Mouse (Mus musculus) liver, embryonic 13.5 days (tissue): ENCODE data around the gene Ucp3. TPM values are rescaled to one million over a fixed set of nuclear protein-coding genes. Genes with fewer than 3 reads are reported as not detected.

Source experiments
- ATAC-seq: fragments of 200-750 bp; cut with Nextera tagmentation; 2 replicates; pipeline ENCODE4 v1.8.0; 2017; ENCODE audit warnings: low read depth, mild to moderate bottlenecking, moderate number of reproducible peaks, moderate library complexity
- DNase-seq: peaks from one replicate; pipeline ENCODE4 v3.0.0; 2022
- H3K27ac ChIP-seq: fragments of 300-500 bp; sonication (generic); 2 replicates; pipeline ENCODE4 v1.5.1; 2015; ENCODE audit warnings: moderate library complexity, mild to moderate bottlenecking, inconsistent platforms
- H3K27me3 ChIP-seq: fragments of 300-500 bp; sonication (generic); 2 replicates; pipeline ENCODE4 v1.6.1; 2015; ENCODE audit warnings: mild to moderate bottlenecking, inconsistent platforms
- H3K36me3 ChIP-seq: fragments of 300-500 bp; sonication (generic); 2 replicates; pipeline ENCODE4 v1.6.1; 2015; ENCODE audit warnings: mild to moderate bottlenecking, inconsistent platforms
- H3K4me1 ChIP-seq: fragments of 300-500 bp; sonication (generic); replicated peaks from 2 replicates; pipeline ENCODE4 v1.6.1; 2015; ENCODE audit warnings: inconsistent platforms
- H3K4me2 ChIP-seq: fragments of 300-500 bp; sonication (generic); 2 replicates; pipeline ENCODE4 v1.6.1; 2015; ENCODE audit warnings: inconsistent platforms, mild to moderate bottlenecking, moderate library complexity
- H3K4me3 ChIP-seq: fragments of 300-500 bp; sonication (generic); replicated peaks from 2 replicates; pipeline ENCODE4 v1.5.1; 2015; ENCODE audit warnings: mild to moderate bottlenecking, inconsistent platforms
- H3K9ac ChIP-seq: fragments of 300-500 bp; sonication (generic); 2 replicates; pipeline ENCODE4 v1.6.1; 2015; ENCODE audit warnings: mild to moderate bottlenecking, inconsistent platforms
- H3K9me3 ChIP-seq: fragments of 300-500 bp; sonication (generic); replicated peaks from 2 replicates; pipeline ENCODE4 v1.6.1; 2016; ENCODE audit warnings: inconsistent platforms
- WGBS: fragments of 180-500 bp; shearing (Covaris S2); methylation state at CpG from one replicate; pipeline ENCODE4 v1.1.7; 2015; ENCODE audit not compliant: insufficient replicate concordance; 5-methylcytosine and 5-hydroxymethylcytosine counted together
- polyA plus RNA-seq: library from polyadenylated mRNA; unstranded; fragments of >200 nt; fragmentation: Nextera tagmentation; extraction: Ambion mirVana; gene quantifications from 2 replicates; pipeline ENCODE4 v1.2.1, GENCODE M21; 2015

Gene Ucp3
- not detected in 2 replicates for polyA plus RNA-seq

DNA sequence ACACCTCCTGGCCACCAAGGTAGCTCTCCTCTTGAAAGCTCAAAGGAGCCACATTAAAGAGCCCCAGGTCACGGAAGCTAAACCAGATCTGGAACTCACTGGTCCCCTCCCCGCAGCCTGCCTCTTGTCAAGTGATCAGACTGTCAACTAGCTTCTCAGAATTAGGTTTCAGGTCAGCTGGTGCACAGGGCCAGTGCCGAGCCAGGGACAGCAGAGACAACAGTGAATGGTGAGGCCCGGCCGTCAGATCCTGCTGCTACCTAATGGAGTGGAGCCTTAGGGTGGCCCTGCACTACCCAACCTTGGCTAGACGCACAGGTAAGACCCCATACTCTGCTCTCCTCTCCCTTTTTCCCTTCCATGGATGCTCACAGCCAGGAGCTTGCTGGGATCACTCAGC is at the start of gene Ucp3:
Gene Ucp3 (plus strand): TSS at position 214 of the 400 bp plus-strand sequence.
- Histone ChIP-seq H3K9ac (no peak within 1 kb of the TSS), H3K27ac (peak within 1 kb of the TSS; percentile 100; the same call in 1 of the 2 replicates), H3K9me3 (no peaks in the 10 kb centered on the region), H3K27me3 (no peaks in the 10 kb centered on the region), H3K36me3 (peaks cover 8% of the 10 kb centered on the region; the same call in 1 of the 2 replicates), H3K4me1 (peaks cover 41% of the 10 kb centered on the region), H3K4me2 (no peak within 1 kb of the TSS), H3K4me3 (no peak within 1 kb of the TSS)
- no peak for DNase-seq
- 81% methylated on average over 6 of the region's 6 CpGs for WGBS
- no peak for ATAC-seq

DNA sequence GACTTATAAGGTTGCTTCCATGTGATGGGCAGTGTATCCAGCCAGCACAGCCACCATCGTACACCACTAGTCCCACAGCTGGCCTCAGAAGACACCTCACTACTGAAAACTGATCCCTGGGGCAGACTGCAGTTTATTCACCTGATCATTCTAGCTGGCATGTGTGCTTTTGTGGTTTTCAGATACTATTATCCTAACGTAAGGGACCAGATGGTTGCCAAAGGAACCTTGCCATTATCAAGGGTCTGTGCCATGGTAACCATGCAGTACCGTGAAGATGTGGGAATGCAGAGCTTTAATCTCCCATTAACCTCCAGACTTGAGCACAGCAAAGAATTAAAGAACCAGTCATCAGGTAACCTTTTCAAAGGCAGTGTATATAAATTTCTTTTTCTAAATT is 47.0 kb upstream of the Ucp3 start:
- H3K27me3 ChIP-seq: no peaks in the 10 kb centered on the region

DNA sequence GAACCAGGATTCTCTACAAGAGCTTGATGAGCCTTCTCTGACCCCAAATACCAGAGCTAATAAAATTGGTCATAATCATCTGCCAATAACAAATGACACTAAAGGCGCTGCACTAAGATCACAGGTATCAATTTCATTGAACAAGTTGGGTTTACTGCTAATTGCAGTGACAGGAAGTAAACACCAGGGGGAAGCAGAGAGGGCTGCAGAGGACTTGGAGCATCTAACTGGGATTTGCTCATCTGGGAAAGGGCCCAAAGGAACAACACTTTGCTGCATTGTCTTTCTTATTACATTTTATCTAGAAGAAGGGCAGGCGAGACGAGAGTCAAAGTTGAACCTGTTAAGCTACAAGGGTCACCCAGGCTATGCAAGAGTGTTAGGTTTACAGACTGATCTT is 43.7 kb upstream of the Ucp3 start:
- no peak overlapping the region for H3K4me3 ChIP-seq
- H3K4me2 ChIP-seq: no peak overlapping the region
- no peak overlapping the region for H3K27ac ChIP-seq
- WGBS: 58% methylated on average over 3 of the region's 3 CpGs
- no peaks in the 10 kb centered on the region for H3K9me3 ChIP-seq
- H3K4me1 ChIP-seq: no peaks in the 10 kb centered on the region
- no peaks in the 10 kb centered on the region for H3K27me3 ChIP-seq
- no peak for ATAC-seq
- peaks cover 84% of the 10 kb centered on the region for H3K36me3 ChIP-seq
- H3K9ac ChIP-seq: no peak overlapping the region
- peak; percentile 43 for DNase-seq

More for the DNA sequence above, 47.0 kb upstream of the Ucp3 start:
- Histone ChIP-seq H3K4me2 (no peak overlapping the region), H3K9me3 (no peaks in the 10 kb centered on the region), H3K4me3 (no peak overlapping the region), H3K4me1 (no peaks in the 10 kb centered on the region), H3K36me3 (peaks cover 78% of the 10 kb centered on the region), H3K9ac (no peak overlapping the region), H3K27ac (no peak overlapping the region)
- WGBS: 79% methylated on average over 3 of the region's 3 CpGs
- DNase-seq (no peak), ATAC-seq (no peak)

DNA sequence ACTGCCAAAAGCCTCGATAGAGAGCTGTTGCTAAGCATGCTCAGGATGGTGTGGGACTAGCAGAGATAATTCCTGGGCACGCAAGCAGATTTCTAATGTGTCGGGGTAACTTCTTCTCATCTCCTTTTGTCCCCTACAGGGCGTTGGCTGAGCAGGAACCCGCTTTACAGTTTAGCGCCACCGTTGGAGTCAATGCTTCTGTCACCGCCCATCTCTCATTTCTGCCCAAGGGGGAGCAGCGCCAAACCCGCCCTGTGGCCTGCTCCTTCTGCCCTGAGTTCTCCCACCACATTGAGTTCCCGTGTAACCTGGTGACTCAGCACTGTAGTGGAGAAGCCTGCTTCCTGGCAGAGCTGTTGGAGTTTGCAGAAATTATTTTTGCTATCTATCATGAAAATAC is 42.9 kb upstream of the Ucp3 start:
- DNase-seq: peak; percentile 20
- Histone ChIP-seq H3K36me3 (peaks cover 75% of the 10 kb centered on the region), H3K9me3 (no peaks in the 10 kb centered on the region), H3K9ac (no peak overlapping the region), H3K4me1 (no peaks in the 10 kb centered on the region), H3K4me2 (no peak overlapping the region), H3K27me3 (no peaks in the 10 kb centered on the region), H3K27ac (no peak overlapping the region; the same call in 1 of the 2 replicates), H3K4me3 (no peak overlapping the region)
- ATAC-seq: peak; percentile 36; the same call in 1 of the 2 replicates
- 76% methylated on average over 11 of the region's 11 CpGs for WGBS

DNA sequence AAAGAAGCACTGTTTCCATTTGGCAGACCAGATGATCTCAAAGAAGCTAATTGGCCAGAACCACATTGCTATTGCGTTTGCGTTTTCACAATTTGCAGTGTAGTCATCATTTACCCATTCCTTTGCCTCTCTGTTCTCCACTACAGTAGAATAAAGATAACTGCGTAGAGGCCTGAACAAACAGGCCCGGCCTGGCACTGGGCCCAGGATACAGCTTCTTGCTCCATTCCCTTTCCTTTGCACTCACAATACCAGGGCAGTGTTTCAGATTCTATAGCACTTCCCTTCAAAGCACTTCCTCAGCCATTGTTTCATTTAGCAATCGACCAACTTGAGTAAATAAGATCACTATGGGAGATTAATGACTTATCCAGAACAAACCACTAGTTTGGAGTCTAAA is 41.7 kb upstream of the Ucp3 start:
- no peak for DNase-seq
- Histone ChIP-seq H3K27me3 (no peaks in the 10 kb centered on the region), H3K9ac (no peak overlapping the region), H3K36me3 (peaks cover 75% of the 10 kb centered on the region), H3K27ac (no peak overlapping the region), H3K4me1 (no peaks in the 10 kb centered on the region), H3K4me3 (no peak overlapping the region), H3K9me3 (no peaks in the 10 kb centered on the region), H3K4me2 (no peak overlapping the region)
- no peak for ATAC-seq
- 86% methylated on average over 5 of the region's 5 CpGs for WGBS

DNA sequence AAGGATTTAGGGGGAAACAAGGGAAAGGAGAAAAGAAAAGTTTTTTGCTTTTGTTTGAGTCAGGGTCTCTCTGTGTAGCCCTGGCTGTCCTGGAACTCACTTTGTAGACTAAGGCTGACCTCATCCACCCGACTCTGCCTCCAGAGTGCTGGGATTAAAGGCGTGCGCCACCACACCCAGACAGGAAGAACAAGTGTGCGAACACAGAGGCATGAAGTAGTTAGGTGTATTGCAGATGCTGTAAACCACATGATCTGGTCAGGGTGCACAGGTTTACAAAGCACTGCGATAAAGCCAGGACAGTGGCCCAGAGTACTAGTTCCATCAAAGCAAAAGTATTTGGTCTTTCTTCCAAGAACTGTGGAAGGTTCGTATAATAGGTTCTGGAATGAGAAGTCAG is 39.5 kb upstream of the Ucp3 start:
- ATAC-seq: no peak
- no peak overlapping the region for H3K4me2 ChIP-seq
- H3K4me3 ChIP-seq: no peak overlapping the region
- no peaks in the 10 kb centered on the region for H3K9me3 ChIP-seq
- no peak overlapping the region for H3K27ac ChIP-seq
- no peaks in the 10 kb centered on the region for H3K27me3 ChIP-seq
- no peak for DNase-seq
- no peaks in the 10 kb centered on the region for H3K4me1 ChIP-seq
- WGBS: 90% methylated on average over 6 of the region's 6 CpGs
- peaks cover 76% of the 10 kb centered on the region for H3K36me3 ChIP-seq
- no peak overlapping the region for H3K9ac ChIP-seq

DNA sequence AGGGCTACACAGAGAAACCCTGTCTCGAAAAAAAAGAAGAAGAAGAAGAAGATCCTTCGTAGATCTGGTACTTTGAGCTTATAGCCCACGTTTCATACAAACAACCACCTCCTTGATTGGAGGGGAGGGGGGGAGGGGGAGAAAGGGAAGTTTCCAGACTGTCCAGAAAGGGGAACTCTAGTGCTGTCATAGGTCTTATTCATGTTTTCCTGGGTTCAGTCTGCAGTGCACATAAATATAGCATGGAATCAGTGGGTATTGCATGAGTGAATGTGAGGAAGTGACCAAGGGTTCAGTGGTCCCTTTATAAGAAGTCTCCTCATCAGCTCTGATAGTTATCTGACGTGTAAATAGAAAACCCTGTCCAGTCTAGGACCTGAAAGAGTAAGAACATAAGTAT is 29.1 kb upstream of the Ucp3 start:
- H3K9me3 ChIP-seq: no peaks in the 10 kb centered on the region
- H3K4me2 ChIP-seq: no peak overlapping the region
- WGBS: 56% methylated on average over 4 of the region's 4 CpGs
- H3K36me3 ChIP-seq: peaks cover 74% of the 10 kb centered on the region
- no peak overlapping the region for H3K4me3 ChIP-seq
- ATAC-seq (no peak), DNase-seq (no peak)
- H3K4me1 ChIP-seq: 0 out of 2 replicates have a peak, but pooled peaks cover under 1% of the 10 kb centered on the region
- H3K9ac ChIP-seq: no peak overlapping the region
- H3K27me3 ChIP-seq: no peaks in the 10 kb centered on the region
- no peak overlapping the region for H3K27ac ChIP-seq

DNA sequence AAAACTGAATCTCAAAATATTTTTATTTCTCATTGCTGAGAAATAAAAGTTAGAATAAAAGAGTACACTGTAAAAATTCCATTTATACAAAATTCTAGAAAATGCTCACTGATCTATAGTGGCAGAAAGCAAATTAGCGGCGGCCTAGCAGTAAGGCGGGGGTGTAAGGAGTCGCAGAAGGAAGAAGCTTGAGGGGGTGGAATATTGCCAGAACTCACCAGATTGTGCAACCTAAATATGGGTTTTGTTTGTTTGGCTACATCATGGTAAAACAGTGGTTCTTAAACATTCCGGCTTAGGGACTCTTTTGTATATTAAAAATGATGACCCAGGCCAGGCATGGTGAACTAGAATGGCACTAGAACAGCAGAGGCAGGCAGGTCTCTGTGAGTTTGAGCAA is 26.5 kb upstream of the Ucp3 start:
- Histone ChIP-seq H3K4me1 (0 out of 2 replicates have a peak, but pooled peaks cover 6% of the 10 kb centered on the region), H3K4me2 (no peak overlapping the region), H3K36me3 (peaks cover 78% of the 10 kb centered on the region), H3K4me3 (no peak overlapping the region), H3K27ac (no peak overlapping the region), H3K9me3 (no peaks in the 10 kb centered on the region), H3K9ac (no peak overlapping the region), H3K27me3 (no peaks in the 10 kb centered on the region)
- 92% methylated on average over 5 of the region's 5 CpGs for WGBS
- DNase-seq (no peak), ATAC-seq (no peak)

DNA sequence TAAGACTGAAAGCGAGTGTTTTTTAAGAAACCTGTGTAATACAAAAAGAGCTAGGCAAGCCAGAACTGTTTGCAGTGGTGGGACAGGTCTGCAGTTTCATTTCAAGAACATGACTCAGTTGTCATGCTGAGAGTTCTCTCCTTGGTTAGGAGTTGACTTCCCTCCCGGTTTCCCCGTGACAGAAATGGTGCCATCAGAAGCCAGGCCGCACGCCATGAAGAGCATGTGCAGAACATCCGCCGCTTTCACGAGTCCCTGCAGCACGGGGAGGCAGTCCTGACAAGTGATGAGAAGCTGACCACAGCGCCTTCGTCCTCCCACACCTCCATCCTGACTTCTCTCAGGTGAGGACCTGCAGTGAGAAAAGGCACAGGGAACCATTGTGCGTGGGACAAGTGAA is 24.3 kb upstream of the Ucp3 start:
- 93% methylated on average over 12 of the region's 12 CpGs for WGBS
- Histone ChIP-seq H3K27ac (no peak overlapping the region), H3K4me3 (no peak overlapping the region), H3K27me3 (no peaks in the 10 kb centered on the region), H3K9ac (no peak overlapping the region), H3K4me1 (0 out of 2 replicates have a peak, but pooled peaks cover 6% of the 10 kb centered on the region), H3K9me3 (no peaks in the 10 kb centered on the region), H3K36me3 (peaks cover 78% of the 10 kb centered on the region), H3K4me2 (no peak overlapping the region)
- no peak for DNase-seq
- ATAC-seq: no peak

DNA sequence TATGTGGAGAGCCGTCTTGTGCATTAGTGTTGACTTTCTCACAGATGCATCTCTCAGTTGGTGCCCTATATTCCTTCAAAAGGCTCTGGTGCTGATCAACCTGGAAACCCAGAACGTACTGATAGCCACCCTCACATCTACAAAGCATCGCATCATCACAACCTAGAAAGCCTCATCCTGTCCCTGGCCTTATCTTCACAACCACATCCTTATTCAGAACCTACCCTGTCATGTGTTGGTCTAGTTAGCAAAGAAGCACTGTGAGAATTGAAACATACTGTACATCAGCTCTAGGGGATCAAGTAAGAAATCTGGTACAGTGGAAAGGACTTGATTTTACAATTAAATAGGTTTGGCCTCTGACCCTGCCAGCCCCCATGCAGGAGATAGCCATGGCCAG is 23.8 kb upstream of the Ucp3 start:
- 0 out of 2 replicates have a peak overlapping the region, but pooled peaks have one; percentile 14 for H3K27ac ChIP-seq
- H3K9ac ChIP-seq: no peak overlapping the region
- ATAC-seq: no peak; the same call in 1 of the 2 replicates
- H3K9me3 ChIP-seq: no peaks in the 10 kb centered on the region
- no peak for DNase-seq
- no peak overlapping the region for H3K4me3 ChIP-seq
- WGBS: 41% methylated on average over 3 of the region's 3 CpGs
- peaks cover 76% of the 10 kb centered on the region for H3K36me3 ChIP-seq
- H3K4me2 ChIP-seq: no peak overlapping the region
- no peaks in the 10 kb centered on the region for H3K27me3 ChIP-seq
- 0 out of 2 replicates have a peak, but pooled peaks cover 6% of the 10 kb centered on the region for H3K4me1 ChIP-seq

DNA sequence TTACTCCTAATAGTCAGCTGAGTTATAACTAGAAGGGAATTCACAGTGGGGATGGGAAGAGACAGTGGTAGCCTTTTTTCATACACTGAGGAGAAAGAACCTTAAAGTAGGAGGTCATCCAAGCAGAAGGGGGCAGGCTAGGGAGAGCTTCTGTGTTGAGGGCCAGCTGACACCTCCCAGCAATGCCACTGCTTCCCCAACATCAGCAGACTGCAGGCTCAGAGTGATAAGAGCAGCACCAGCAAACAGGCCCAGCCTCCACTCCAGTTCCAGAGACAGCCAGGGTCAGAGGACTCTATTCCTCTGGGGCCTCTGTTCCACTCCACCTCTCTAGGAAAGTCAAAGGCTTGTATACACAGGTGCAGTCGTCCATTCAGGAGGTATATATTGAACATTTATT is 14.6 kb upstream of the Ucp3 start:
- Histone ChIP-seq H3K4me3 (no peak overlapping the region), H3K9ac (peak overlapping the region; percentile 67), H3K36me3 (peaks cover 74% of the 10 kb centered on the region), H3K4me2 (peak overlapping the region; percentile 42), H3K4me1 (peaks cover 63% of the 10 kb centered on the region), H3K27ac (peak overlapping the region; percentile 100), H3K27me3 (no peaks in the 10 kb centered on the region), H3K9me3 (no peaks in the 10 kb centered on the region)
- peak; percentile 92 for ATAC-seq
- 21% methylated on average over 1 of the region's 1 CpGs for WGBS
- DNase-seq: peak; percentile 78

DNA sequence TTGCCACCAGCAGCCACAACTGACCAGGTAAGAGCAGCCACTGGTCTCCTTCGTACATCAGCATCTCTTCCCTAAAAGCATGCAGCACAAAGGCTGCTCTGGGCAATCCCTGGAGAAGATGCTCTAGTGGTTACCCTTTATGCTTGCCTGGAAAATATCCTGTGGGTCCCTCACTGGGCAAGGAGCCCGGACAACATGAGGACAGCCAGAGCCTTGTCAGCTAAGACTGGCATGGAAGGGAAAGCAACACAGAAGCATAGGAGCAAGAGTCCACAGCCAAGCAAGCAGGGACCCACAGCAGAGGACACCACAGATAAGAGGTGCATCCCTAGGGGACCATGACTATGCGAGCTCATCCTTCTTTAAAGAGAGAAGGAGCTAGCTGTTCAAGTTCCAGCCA is 12.9 kb upstream of the Ucp3 start:
- H3K27me3 ChIP-seq: no peaks in the 10 kb centered on the region
- H3K27ac ChIP-seq: peak overlapping the region; percentile 100
- H3K4me3 ChIP-seq: no peak overlapping the region
- peak overlapping the region; percentile 67 for H3K9ac ChIP-seq
- H3K9me3 ChIP-seq: no peaks in the 10 kb centered on the region
- no peak for ATAC-seq
- peaks cover 72% of the 10 kb centered on the region for H3K36me3 ChIP-seq
- no peak overlapping the region for H3K4me2 ChIP-seq
- DNase-seq: no peak
- WGBS: 78% methylated on average over 3 of the region's 3 CpGs
- H3K4me1 ChIP-seq: peaks cover 80% of the 10 kb centered on the region
